Mouse (Mus musculus): ENCODE data around the gene Trrap. TPM values are rescaled to one million over a fixed set of nuclear protein-coding genes. Genes with fewer than 3 reads are reported as not detected.

The Trrap gene
- polyA plus RNA-seq, 1 experiment = 109 TPM

DNA sequence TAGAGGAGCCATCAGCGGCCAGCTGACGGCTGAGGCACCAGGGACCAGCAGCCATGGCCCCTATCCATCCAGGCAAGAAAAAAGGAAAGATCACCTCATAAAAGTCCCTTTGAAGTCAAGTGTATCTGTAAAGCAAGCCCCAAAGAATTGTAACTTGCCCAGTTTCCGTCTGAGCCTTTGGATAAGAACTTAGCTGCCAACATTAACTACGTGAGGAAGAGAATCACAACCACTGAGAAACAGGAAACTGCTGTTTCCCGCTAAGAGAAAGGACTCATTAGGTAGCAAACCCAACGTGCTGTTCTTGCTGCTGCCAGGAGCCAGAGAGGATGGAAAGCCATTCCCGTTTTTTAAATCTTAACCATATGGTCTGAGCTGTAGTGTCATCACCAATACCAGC lies 103.2 kb downstream of the Trrap start:
- Histone ChIP-seq H3K27ac (ENCODE audit: control insufficient read depth, insufficient read depth, low read depth, low read length) (no peak overlapping the region), H3K4me3 (ENCODE audit: control insufficient read depth, low read depth, low read length) (no peak overlapping the region), H3K4me1 (ENCODE audit: control insufficient read depth, insufficient read depth, low read length) (no peaks in the 10 kb centered on the region; the same call in 1 of the 2 replicates), H3K27me3 (ENCODE audit: control insufficient read depth, insufficient read depth, low read length) (no peaks in the 10 kb centered on the region), H3K36me3 (ENCODE audit: control insufficient read depth, insufficient read depth, low read length) (no peaks in the 10 kb centered on the region)
- no peak for TF ChIP-seq POLR2A (IDR thresholded peaks at IDR 0.05; ENCODE audit: control insufficient read depth, low read depth, low read length)
- TF ChIP-seq CTCF (IDR thresholded peaks at IDR 0.05; ENCODE audit: control insufficient read depth, insufficient read depth, insufficient replicate concordance, low read depth, low read length) = no peak

DNA sequence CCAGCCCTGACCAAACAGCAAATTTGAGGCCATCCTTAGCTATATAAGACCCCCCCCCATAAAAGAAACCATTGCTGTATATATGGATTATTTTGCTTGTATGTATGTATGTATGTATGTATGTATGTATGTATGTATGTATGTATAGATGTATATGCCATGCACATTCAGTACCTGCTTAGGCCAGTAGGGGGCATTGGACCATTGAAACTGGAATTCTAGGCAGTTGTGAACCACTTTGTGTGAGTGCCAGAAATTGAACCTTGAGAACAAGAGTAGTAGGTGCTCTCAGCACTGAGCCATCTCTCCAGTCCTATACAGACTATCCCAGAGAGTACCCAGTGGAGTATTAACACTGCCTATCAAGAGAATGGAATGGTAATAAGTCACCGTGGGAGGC lies 104.2 kb downstream of the Trrap start:
- Histone ChIP-seq H3K4me3 (ENCODE audit: control insufficient read depth, low read depth, low read length) (no peak overlapping the region), H3K36me3 (ENCODE audit: control insufficient read depth, insufficient read depth, low read length) (no peaks in the 10 kb centered on the region), H3K27ac (ENCODE audit: control insufficient read depth, insufficient read depth, low read depth, low read length) (peak overlapping the region; percentile 68; the same call in 1 of the 2 replicates), H3K27me3 (ENCODE audit: control insufficient read depth, insufficient read depth, low read length) (no peaks in the 10 kb centered on the region), H3K4me1 (ENCODE audit: control insufficient read depth, insufficient read depth, low read length) (no peaks in the 10 kb centered on the region; the same call in 1 of the 2 replicates)
- no peak for TF ChIP-seq CTCF (IDR thresholded peaks at IDR 0.05; ENCODE audit: control insufficient read depth, insufficient read depth, insufficient replicate concordance, low read depth, low read length)

DNA sequence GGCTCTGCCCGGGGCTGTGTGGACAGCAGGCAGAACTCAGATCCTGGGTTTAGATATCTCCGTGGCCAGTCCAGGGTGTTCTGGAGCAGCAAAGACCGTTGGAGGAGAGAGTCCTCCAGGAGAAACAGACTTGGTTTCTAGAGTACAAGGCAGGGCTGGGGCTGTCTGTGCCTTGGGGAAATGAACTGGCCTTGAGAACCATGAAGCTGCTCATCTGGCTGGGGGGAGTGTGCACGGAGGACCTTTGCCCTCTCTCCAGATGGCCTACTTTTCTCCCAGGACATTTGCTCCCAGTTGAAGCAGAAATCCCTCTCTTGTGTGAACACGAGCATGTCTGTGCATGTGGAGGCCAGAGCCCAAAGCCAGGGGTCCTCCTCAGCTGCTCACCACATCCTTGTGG lies 104.8 kb downstream of the Trrap start:
- H3K4me3 ChIP-seq (ENCODE audit: control insufficient read depth, low read depth, low read length) = no peak overlapping the region
- no peaks in the 10 kb centered on the region for H3K36me3 ChIP-seq (ENCODE audit: control insufficient read depth, insufficient read depth, low read length)
- H3K27me3 ChIP-seq (ENCODE audit: control insufficient read depth, insufficient read depth, low read length) = no peaks in the 10 kb centered on the region
- H3K4me1 ChIP-seq (ENCODE audit: control insufficient read depth, insufficient read depth, low read length) = no peaks in the 10 kb centered on the region; the same call in 1 of the 2 replicates
- TF ChIP-seq POLR2A (IDR thresholded peaks at IDR 0.05; ENCODE audit: control insufficient read depth, low read depth, low read length) = no peak
- no peak for TF ChIP-seq CTCF (IDR thresholded peaks at IDR 0.05; ENCODE audit: control insufficient read depth, insufficient read depth, insufficient replicate concordance, low read depth, low read length)
- H3K27ac ChIP-seq (ENCODE audit: control insufficient read depth, insufficient read depth, low read depth, low read length) = peak overlapping the region; percentile 68; the same call in 1 of the 2 replicates

DNA sequence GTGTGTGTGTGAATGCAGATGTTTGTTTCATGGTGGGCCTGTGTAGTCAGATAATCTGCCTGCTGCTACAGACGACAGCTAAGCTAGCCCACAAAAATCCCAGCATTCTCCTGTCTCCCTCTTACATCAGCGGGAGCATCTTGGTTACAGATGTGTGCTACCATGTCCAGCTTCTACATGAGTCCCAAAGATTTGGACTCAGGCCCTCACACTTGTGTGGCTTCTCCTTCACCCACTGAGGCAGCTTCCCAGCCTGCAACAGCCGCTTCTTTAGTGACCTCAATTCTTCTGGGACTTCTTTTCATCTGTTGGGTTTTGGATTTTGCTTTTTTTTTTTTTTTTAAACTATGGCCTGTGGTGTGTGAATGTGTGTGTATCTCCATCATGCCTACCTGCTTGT lies 105.3 kb downstream of the Trrap start:
- Histone ChIP-seq H3K4me1 (ENCODE audit: control insufficient read depth, insufficient read depth, low read length) (no peaks in the 10 kb centered on the region; the same call in 1 of the 2 replicates), H3K4me3 (ENCODE audit: control insufficient read depth, low read depth, low read length) (no peak overlapping the region), H3K27ac (ENCODE audit: control insufficient read depth, insufficient read depth, low read depth, low read length) (no peak overlapping the region), H3K27me3 (ENCODE audit: control insufficient read depth, insufficient read depth, low read length) (no peaks in the 10 kb centered on the region), H3K36me3 (ENCODE audit: control insufficient read depth, insufficient read depth, low read length) (no peaks in the 10 kb centered on the region)
- TF ChIP-seq CTCF (IDR thresholded peaks at IDR 0.05; ENCODE audit: control insufficient read depth, insufficient read depth, insufficient replicate concordance, low read depth, low read length) (no peak), POLR2A (IDR thresholded peaks at IDR 0.05; ENCODE audit: control insufficient read depth, low read depth, low read length) (no peak)

DNA sequence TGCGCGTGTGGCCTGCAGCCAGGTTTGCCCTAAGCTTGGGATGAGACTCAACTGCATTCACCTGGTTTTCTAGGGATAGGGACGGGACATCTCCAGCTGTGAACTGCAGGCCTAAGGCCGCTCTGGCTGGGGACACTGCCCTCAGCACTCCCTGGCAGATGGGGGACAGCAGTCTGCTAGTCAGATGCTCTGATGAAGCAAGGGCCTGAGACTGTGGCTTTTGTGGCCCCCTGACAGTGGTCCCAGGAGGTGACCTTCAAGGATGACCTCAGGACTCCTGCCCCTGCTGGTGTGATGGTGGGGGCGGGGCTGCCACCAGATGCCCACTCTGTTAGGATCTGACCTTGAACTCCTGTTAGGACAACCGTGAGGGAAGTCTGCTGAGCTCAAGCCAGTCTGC lies 107.7 kb downstream of the Trrap start:
- Histone ChIP-seq H3K4me1 (ENCODE audit: control insufficient read depth, insufficient read depth, low read length) (no peaks in the 10 kb centered on the region; the same call in 1 of the 2 replicates), H3K4me3 (ENCODE audit: control insufficient read depth, low read depth, low read length) (no peak overlapping the region), H3K36me3 (ENCODE audit: control insufficient read depth, insufficient read depth, low read length) (no peaks in the 10 kb centered on the region), H3K27ac (ENCODE audit: control insufficient read depth, insufficient read depth, low read depth, low read length) (no peak overlapping the region), H3K27me3 (ENCODE audit: control insufficient read depth, insufficient read depth, low read length) (no peaks in the 10 kb centered on the region)
- TF ChIP-seq CTCF (IDR thresholded peaks at IDR 0.05; ENCODE audit: control insufficient read depth, insufficient read depth, insufficient replicate concordance, low read depth, low read length) = no peak
- no peak for TF ChIP-seq POLR2A (IDR thresholded peaks at IDR 0.05; ENCODE audit: control insufficient read depth, low read depth, low read length)

DNA sequence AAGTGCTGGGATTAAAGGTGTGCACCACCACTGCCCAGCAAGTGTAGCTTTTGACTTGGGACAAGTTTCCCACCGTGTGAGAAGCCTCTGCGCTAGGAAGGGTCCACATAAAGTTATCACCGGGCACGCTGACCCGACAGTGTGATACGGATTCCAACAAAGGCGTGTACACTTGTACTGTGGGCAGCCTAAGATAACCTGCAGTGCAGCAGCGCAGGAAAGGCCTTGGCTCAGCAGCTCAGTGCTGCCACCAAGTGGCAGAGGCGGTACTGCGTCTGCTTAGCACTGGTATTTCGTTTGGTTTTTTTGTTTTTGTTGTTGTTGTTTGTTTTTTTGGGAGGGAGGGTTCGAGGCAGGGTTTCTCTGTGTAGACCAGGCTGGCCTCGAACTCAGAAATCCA lies 108.4 kb downstream of the Trrap start:
- Histone ChIP-seq H3K27ac (ENCODE audit: control insufficient read depth, insufficient read depth, low read depth, low read length) (no peak overlapping the region), H3K27me3 (ENCODE audit: control insufficient read depth, insufficient read depth, low read length) (no peaks in the 10 kb centered on the region), H3K36me3 (ENCODE audit: control insufficient read depth, insufficient read depth, low read length) (no peaks in the 10 kb centered on the region), H3K4me1 (ENCODE audit: control insufficient read depth, insufficient read depth, low read length) (no peaks in the 10 kb centered on the region; the same call in 1 of the 2 replicates), H3K4me3 (ENCODE audit: control insufficient read depth, low read depth, low read length) (no peak overlapping the region)
- TF ChIP-seq POLR2A (IDR thresholded peaks at IDR 0.05; ENCODE audit: control insufficient read depth, low read depth, low read length) = no peak
- TF ChIP-seq CTCF (IDR thresholded peaks at IDR 0.05; ENCODE audit: control insufficient read depth, insufficient read depth, insufficient replicate concordance, low read depth, low read length) = peak; percentile 98

DNA sequence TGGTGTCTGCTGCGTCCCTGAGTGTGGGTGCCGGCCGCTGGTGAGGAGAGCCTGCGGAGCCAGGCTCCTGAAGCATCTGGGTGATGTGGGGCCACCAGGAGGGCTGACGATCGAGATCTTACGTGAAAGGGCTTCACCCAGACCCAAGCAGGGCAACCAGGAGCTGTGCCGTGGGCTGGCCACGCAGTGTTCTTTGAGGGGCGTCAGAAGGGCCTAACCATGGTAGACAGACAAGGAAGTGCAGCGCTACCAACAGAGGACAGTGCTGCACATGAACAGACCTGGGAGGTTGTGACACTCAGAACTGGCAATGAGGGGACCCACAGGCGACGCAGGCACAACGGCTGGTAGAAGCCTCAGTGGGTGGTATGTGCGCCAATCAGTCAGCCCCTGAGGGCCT lies 109.5 kb downstream of the Trrap start:
- H3K4me3 ChIP-seq (ENCODE audit: control insufficient read depth, low read depth, low read length) = no peak overlapping the region
- H3K27me3 ChIP-seq (ENCODE audit: control insufficient read depth, insufficient read depth, low read length) = no peaks in the 10 kb centered on the region
- no peak overlapping the region for H3K27ac ChIP-seq (ENCODE audit: control insufficient read depth, insufficient read depth, low read depth, low read length)
- no peaks in the 10 kb centered on the region; the same call in 1 of the 2 replicates for H3K4me1 ChIP-seq (ENCODE audit: control insufficient read depth, insufficient read depth, low read length)
- TF ChIP-seq POLR2A (IDR thresholded peaks at IDR 0.05; ENCODE audit: control insufficient read depth, low read depth, low read length) = no peak
- no peak for TF ChIP-seq CTCF (IDR thresholded peaks at IDR 0.05; ENCODE audit: control insufficient read depth, insufficient read depth, insufficient replicate concordance, low read depth, low read length)
- H3K36me3 ChIP-seq (ENCODE audit: control insufficient read depth, insufficient read depth, low read length) = no peaks in the 10 kb centered on the region

All from testis, adult 2 months (tissue).